Mouse (Mus musculus) ES-E14 (cell line): ENCODE data around the gene Timm10.

Experiments
- CHD2 ChIP-seq: IDR thresholded peaks from 2 replicates; pipeline ENCODE4 v1.6.1; 2014; ENCODE audit warnings: mild to moderate bottlenecking, low read depth, low read length, inconsistent platforms
- HCFC1 ChIP-seq: IDR thresholded peaks from 2 replicates; pipeline ENCODE4 v1.6.1; 2012; ENCODE audit warnings: low read length, inconsistent platforms, borderline replicate concordance; ENCODE audit not compliant: insufficient read depth
- MAFK ChIP-seq: IDR thresholded peaks from 2 replicates; pipeline ENCODE4 v1.6.1; 2014; ENCODE audit warnings: mild to moderate bottlenecking, low read depth, low read length, inconsistent platforms; ENCODE audit not compliant: insufficient read depth
- ZNF384 ChIP-seq: IDR thresholded peaks from 2 replicates; pipeline ENCODE4 v1.6.1; 2012; ENCODE audit warnings: low read depth, low read length, inconsistent platforms

- no peak for TF ChIP-seq MAFK
- TF ChIP-seq ZNF384: no peak
- TF ChIP-seq CHD2: no peak
- TF ChIP-seq HCFC1: no peak
These were observed 23.8 kb downstream of the Timm10 start for GRCm38 (mm10) chr2:84850407-84851129.
